Mouse (Mus musculus) testis, adult 10 weeks (tissue): ENCODE data around the gene Tmem170b. TPM values are rescaled to one million over a fixed set of nuclear protein-coding genes. Genes with fewer than 3 reads are reported as not detected.

ENCODE experiments used
- polyA plus RNA-seq: library from polyadenylated mRNA; stranded (reverse); fragments of 350-450 nt; fragmentation: Illumina TruSeq; extraction: RNeasy Lipid Tissue Mini Kit (QIAGEN cat#74804); gene quantifications from one replicate; pipeline ENCODE4 v1.2.3, GENCODE M21; 2014; ENCODE audit warnings: low read depth, low replicate concordance

Tmem170b gene
- polyA plus RNA-seq: 7.2 TPM

DNA sequence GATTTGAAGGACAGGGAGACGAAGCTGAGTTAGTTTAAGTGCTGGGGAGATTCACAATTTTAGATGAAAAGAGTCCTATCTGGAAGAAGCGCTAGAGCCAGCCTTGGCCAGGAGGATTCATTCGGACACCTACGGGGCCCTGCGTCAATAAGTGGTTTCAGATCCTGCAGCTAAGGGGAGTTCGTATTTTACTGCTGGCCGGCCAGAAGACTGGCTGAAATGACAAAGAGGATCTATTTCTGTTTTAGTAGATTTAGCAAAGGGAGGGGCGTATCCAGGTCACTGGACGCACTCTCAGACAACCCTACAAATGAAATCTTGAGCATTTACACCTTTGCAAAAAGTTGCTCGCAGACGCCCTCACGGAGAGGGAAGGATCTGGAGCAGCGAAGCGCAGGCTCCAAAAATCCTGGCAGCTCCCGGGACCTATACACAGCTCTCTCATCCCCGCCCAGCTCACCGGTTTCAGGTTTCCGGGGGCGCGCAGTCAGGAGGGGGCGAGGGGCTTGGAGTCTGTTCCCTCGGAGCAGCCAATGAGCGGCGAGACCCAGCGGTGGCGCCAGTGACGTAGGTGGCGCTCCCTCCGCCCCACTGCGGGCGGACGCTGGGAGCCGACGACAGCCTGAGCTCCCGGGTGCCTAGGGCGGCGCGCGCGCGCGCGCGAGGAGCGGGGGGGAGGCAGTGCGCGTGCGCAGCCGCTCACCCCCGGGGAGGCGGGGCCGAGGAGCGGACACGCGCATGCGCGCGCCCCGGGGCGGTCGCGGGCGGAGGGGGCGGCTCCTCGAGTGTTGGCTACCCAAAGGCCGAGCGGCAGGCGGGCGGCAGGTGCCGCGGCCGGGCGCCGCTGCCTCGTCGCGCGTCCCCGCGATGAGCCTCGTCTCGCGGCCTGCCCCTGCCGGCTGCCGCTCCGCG is at the start of gene Tmem170b:
Tmem170b (plus strand) TSS at position 809 of the 912 bp plus-strand sequence.

Other genes starting within 250 kb of the Tmem170b start
- 2.3 TPM for gene Nedd9, start 118.5 kb upstream of the Tmem170b start, polyA plus RNA-seq
- 85.0 TPM for gene Adtrp, start 241.8 kb downstream of the Tmem170b start, polyA plus RNA-seq